In the genomic region with DNA sequence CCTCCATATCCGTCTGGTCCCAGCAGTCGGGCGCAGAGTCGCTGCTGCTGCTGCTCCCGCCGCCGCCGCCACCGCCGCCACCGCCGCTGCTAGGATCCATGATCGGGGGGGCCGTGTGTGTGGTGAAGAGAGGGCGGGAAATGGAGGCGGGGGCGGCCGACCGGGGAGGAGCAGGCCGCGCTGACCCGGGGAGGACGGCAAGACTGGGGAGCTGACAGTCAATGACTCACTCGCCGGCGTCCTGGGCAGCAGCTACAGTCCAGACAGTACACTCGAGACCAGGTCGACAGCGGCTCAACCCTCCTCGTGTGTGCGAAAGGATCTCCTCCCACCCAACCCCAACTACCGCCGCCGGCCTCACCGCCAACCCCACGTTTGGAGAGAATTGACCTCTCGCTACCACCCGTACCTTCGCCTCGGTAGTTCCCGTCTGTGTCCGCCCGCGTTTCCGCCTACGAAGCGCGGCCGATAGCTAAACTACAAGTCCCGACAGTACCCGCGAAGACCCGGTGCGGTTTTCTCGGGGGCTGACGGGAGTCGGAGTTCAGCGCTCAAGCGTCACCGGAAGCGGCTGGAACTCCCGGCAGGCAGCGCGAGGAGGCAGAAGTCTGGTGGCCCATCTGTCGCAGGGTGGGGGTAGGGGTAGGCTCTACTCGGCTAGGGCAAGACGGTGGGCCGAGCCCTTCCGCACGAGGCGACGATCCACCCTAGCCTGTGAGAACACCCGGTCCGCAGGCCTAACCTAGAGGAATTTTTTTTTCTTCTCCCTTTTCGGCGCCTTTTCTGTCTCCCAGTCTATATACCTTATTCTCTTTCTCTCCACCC, we compare ENCODE assay signal across 8 mouse cellular contexts. TPM values are rescaled to one million over a fixed set of nuclear protein-coding genes. Genes with fewer than 3 reads are reported as not detected.
DNase-seq lines count a peak whose midpoint lies in the region; ATAC-seq lines count a peak whose summit lies in the region.

A gene (minus strand): TSS at position 428 of the 825 bp plus-strand sequence.

- H3K4me2 ChIP-seq in lung, embryonic 16.5 days (ENCODE audit: low read depth, low read length) = peak within 1 kb of the TSS; percentile 69

- peak within 1 kb of the TSS; percentile 100 for H3K4me3 ChIP-seq in lung, embryonic 16.5 days (ENCODE audit: low read length)

- H3K9me3 ChIP-seq in lung, embryonic 16.5 days (ENCODE audit: control insufficient read depth, low read length) = no peaks in the 10 kb centered on the region

- H3K27ac ChIP-seq in lung, embryonic 16.5 days (ENCODE audit: low read length) = peak within 1 kb of the TSS; percentile 94

- H3K9ac ChIP-seq in lung, embryonic 16.5 days (ENCODE audit: low read length) = peak within 1 kb of the TSS; percentile 96

- H3K27me3 ChIP-seq in lung, embryonic 16.5 days (ENCODE audit: control insufficient read depth, insufficient read depth, low read depth, low read length) = no peaks in the 10 kb centered on the region

- no peaks in the 10 kb centered on the region for H3K36me3 ChIP-seq in lung, embryonic 16.5 days (ENCODE audit: control insufficient read depth, insufficient read depth, low read length)

- WGBS in lung, embryonic 16.5 days = under 1% methylated on average over 75 of the region's 76 CpGs

- DNase-seq in MEL-GATA-1-ER (ENCODE audit: extremely low read depth, low read depth) = peak; percentile 93
- DNase-seq in cerebellum, adult 8-10 months = peak; percentile 98
- peak; percentile 98 for DNase-seq in forelimb bud, embryonic 11.5 days (ENCODE audit: low read depth, low spot score)
- DNase-seq in layer of hippocampus, adult 9-10 months (ENCODE audit: low spot score) = peak; percentile 97
- peak; percentile 91 for DNase-seq in ovary, postnatal 10 days (ENCODE audit: low spot score)
- DNase-seq in thymus, postnatal 10 days (ENCODE audit: low spot score in 2 of 2) = peak; percentile 97 to 98

- peaks cover 7% of the 10 kb centered on the region; the same call in 1 of the 2 replicates for H3K4me1 ChIP-seq in lung, embryonic 16.5 days (replicated peaks; ENCODE audit: control insufficient read depth, insufficient read depth, low read length)

- peak; percentile 98 for ATAC-seq in hematopoietic stem cell, adult 5-6 weeks (replicated peaks in 1 of 2; ENCODE audit: insufficient read depth in 1 of 2, low FRiP score in 2 of 2, low TSS enrichment in 1 of 2, low read depth in 1 of 2, poor library complexity in 2 of 2, severe bottlenecking in 2 of 2)
- peak; percentile 98 for ATAC-seq in lung, embryonic 16.5 days (ENCODE audit: low read depth)

RNA-seq across cellular contexts. Expression of the gene that starts here (rescaled TPM):
- total RNA-seq in hematopoietic stem cell, adult 5-6 weeks (2017) = 120 and 141 TPM in 2 replicates
- polyA plus RNA-seq in lung, embryonic 16.5 days (2015; fragmentation: Nextera tagmentation; extraction: Ambion mirVana) = 57.5 and 60.1 TPM in 2 replicates

Comparison
In these comparisons a context has a peak if more than half of its experiments do, and no peak if none do; other contexts are left out.
1. Peak in every context shown above with its lines: DNase-seq, ATAC-seq, H3K4me3 ChIP-seq and H3K27ac ChIP-seq.